Mouse (Mus musculus) right cerebral cortex, adult 18-20 months (tissue): ENCODE measurements around the gene Polr1c.

ENCODE experiments used
- DNase-seq: peaks from one replicate; pipeline ENCODE4 v3.0.0; 2022; ENCODE audit warnings: mixed read lengths

Gene Polr1c

GRCm38 (mm10) chr17:46203078-46203477 lies 44.8 kb downstream of the Polr1c start:
- DNase-seq: peak; percentile 42

DNA sequence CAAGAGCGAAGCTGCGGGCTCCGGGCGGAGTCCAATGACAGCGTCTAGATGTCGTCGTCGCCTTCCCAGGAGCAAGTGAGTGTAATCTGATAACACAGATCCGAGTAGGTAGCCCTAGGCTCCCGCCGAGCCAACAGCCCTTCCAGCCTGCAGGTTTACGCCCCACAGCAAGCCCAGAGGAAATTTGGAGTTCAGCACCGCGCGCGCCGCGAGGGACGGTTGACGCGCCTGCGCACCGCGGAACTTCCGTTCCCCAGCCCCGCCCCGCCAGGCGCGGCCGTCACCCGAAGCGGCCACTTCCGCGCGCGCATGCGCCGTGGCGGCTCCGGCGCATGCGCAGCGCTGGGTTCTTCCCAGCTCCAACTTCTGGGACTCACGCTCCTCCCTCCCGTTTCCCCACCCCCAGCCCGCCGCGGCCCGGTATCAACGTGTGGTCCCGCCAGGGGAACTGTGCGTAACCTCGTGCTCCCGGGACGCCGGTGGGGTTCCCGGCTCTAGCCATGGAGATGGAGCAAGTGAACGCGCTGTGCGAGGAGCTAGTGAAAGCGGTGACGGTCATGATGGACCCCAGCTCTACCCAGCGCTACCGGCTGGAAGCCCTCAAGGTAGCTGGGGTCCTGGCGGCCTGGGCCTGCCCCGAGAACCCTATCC lies 45.3 kb downstream of the Polr1c start, which contains the start of the genes Polh and Xpo5:
Polh (minus strand) TSS at position 225 of the 651 bp plus-strand sequence.
Xpo5 (plus strand) TSS at position 362 of the 651 bp plus-strand sequence.
- peak; percentile 92 for DNase-seq

GRCm38 (mm10) chr17:46201151-46201550 lies 46.7 kb downstream of the Polr1c start:
- DNase-seq: no peak
